Mouse (Mus musculus): ENCODE measurements around the gene Camp.

GRCm38 (mm10) chr9:109892651-109893250, 43.3 kb upstream of the Camp start:
- no peak for TF ChIP-seq EP300 (IDR thresholded peaks at IDR 0.05; ENCODE audit: insufficient read depth, low read depth, low read length)
- peak; percentile 84 for TF ChIP-seq CTCF (IDR thresholded peaks at IDR 0.05; ENCODE audit: low read depth, low read length)
- TF ChIP-seq POLR2A (IDR thresholded peaks at IDR 0.05; ENCODE audit: insufficient read depth, low read length) = no peak

All from ES-Bruce4 (cell line).